Mouse (Mus musculus) bone marrow, adult 2 months (tissue): ENCODE measurements at regions not wholly inside any gene's neighbourhood (a gene's known extent, or its start where the extent isn't known, plus 50 kb on each side); places are given as distances from the start of the nearest gene placed in this dataset.

Experiments
- H3K27ac ChIP-seq: fragments of 200-500 bp; 2 replicates; pipeline ENCODE4 v1.5.1; 2012; ENCODE audit warnings: low read depth, mild to moderate bottlenecking, control low read depth, inconsistent platforms, low read length; ENCODE audit not compliant: control insufficient read depth, poor library complexity, insufficient read depth
- H3K4me1 ChIP-seq: fragments of 200-500 bp; 2 replicates; pipeline ENCODE4 v1.6.1; 2011; ENCODE audit warnings: low read length; ENCODE audit not compliant: control insufficient read depth, insufficient read depth
- H3K4me3 ChIP-seq: fragments of 200-500 bp; replicated peaks from 2 replicates; pipeline ENCODE3; 2011; ENCODE audit warnings: mild to moderate bottlenecking, low read depth, low read length, control low read depth; ENCODE audit not compliant: control insufficient read depth
- CTCF ChIP-seq: fragments of 200-500 bp; IDR thresholded peaks from 2 replicates; pipeline ENCODE4 v1.5.1; 2011; ENCODE audit warnings: low read length, control low read depth; ENCODE audit not compliant: control insufficient read depth, insufficient read depth
- POLR2A ChIP-seq: fragments of 200-500 bp; IDR thresholded peaks from 2 replicates; pipeline ENCODE4 v1.6.1; 2011; ENCODE audit warnings: low read depth, mild to moderate bottlenecking, control low read depth, low read length, borderline replicate concordance; ENCODE audit not compliant: control insufficient read depth
- WGBS: fragments of 180-500 bp; shearing (Covaris S2); methylation state at CpG from one replicate; pipeline ENCODE4 v1.1.7; 2018; 5-methylcytosine and 5-hydroxymethylcytosine counted together

DNA sequence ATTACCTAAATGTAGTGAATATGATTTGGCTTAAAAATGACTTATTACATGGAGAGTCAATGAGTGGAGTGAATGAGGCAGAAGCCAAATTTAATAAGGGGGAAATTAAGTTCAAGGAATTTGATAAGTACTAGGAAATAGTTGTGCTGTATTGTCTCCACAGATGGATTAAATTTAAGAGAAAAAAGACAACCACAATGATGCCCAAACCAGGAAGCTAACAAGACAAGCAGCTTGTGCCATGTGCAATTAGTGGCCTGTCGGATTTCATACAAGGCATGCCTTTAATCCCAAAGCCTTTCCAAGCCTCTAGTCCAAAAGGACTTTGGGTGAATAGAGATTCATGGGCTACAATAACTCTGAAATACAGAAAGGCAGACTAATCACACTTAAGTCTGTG, 883.3 kb downstream of the Adgrl2 start:
- 69% methylated on average over 1 of the region's 1 CpGs for WGBS
- TF ChIP-seq CTCF (no peak), POLR2A (no peak)
- no peak overlapping the region for H3K27ac ChIP-seq
- H3K4me1 ChIP-seq = no peaks in the 10 kb centered on the region
- H3K4me3 ChIP-seq = no peak overlapping the region

DNA sequence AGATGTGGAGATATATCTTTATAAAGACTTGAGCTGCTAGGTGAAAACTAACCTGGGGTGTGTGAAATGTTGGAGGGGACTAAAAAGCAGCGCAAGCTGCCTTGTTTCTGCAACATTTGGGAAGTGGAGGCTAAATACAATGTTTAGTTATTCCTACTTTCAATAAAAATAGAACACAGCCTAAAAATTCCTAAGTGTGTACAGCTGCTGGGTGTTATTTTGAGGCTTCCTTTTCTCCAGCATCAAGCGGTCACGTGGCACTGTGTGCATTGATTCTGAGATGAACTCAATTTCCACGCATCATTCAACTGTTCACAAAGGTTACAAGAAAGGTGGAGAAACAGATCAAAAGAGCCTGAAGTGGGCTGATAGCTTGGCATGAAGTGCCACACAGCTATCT, 896.4 kb downstream of the Adgrl2 start:
- TF ChIP-seq POLR2A = no peak
- no peak for TF ChIP-seq CTCF
- Histone ChIP-seq H3K27ac (no peak overlapping the region), H3K4me3 (no peak overlapping the region), H3K4me1 (no peaks in the 10 kb centered on the region)
- 81% methylated on average over 4 of the region's 4 CpGs for WGBS

DNA sequence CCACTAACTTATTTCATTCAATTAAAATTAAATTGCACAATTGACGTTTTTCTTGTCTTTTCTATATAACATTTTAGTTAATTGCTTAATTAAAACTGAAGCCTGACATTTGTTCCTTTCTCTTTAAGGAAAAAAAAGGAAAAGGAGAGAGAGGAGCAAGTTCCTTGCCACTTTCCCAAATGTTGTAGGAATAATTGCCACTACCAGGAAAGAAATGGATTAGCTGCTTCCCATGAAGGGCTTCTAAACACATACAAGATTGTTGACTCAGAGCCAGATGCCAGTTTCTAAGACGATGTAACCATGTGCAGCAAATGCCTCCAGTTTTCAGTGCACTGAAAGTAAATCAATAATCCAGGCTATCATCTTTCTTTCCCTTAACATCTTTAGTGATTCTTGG, 914.5 kb downstream of the Adgrl2 start:
- H3K4me3 ChIP-seq = no peak overlapping the region
- TF ChIP-seq POLR2A = no peak
- TF ChIP-seq CTCF = no peak
- WGBS = 80% methylated on average over 2 of the region's 2 CpGs
- H3K27ac ChIP-seq = no peak overlapping the region
- no peaks in the 10 kb centered on the region for H3K4me1 ChIP-seq

DNA sequence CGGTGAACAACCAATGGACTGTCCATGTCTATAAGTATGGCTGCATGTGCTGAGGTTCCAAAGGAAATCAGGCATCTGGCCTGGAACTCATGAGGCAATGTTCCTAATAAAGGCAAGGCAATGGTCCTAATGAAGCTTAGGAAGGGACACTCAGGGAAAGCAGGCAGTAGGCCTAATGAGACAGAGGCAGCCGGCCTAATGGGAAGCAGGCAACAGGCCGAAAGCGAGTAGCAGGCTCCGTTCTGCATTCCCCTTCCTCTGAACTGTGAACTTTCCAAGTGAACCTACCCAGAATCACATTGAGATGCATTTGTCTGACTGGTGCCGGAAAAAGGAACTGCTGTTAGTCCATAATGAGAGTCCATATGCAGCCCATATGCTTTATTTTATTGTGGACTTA, 923.7 kb downstream of the Adgrl2 start:
- TF ChIP-seq CTCF (no peak), POLR2A (no peak)

DNA sequence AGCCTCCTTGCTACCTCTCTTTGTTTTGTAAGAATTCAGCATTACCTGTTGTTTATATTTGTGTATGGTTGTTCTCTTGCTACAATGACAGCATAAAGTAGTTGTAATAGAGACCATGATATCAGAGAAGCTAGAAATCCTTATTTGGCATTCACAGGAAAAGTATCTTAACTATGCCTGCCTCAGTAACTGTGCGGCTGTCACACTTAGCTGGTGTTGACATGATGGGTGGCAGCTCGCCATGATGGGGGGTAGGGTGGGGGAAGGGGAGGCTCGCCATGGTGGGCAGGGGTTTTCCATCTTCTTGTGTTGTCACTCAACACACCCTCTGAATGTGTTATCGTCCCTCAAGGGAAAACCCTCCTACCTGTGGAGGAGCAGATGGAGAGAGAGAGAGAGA, 934.3 kb downstream of the Adgrl2 start:
- no peak overlapping the region for H3K27ac ChIP-seq
- TF ChIP-seq POLR2A (no peak), CTCF (no peak)
- WGBS = 84% methylated on average over 4 of the region's 4 CpGs
- H3K4me1 ChIP-seq = no peaks in the 10 kb centered on the region
- no peak overlapping the region for H3K4me3 ChIP-seq

More for the DNA sequence above, 923.7 kb downstream of the Adgrl2 start:
- H3K4me1 ChIP-seq = no peaks in the 10 kb centered on the region
- WGBS = 86% methylated on average over 6 of the region's 6 CpGs
- no peak overlapping the region for H3K27ac ChIP-seq
- H3K4me3 ChIP-seq = no peak overlapping the region

DNA sequence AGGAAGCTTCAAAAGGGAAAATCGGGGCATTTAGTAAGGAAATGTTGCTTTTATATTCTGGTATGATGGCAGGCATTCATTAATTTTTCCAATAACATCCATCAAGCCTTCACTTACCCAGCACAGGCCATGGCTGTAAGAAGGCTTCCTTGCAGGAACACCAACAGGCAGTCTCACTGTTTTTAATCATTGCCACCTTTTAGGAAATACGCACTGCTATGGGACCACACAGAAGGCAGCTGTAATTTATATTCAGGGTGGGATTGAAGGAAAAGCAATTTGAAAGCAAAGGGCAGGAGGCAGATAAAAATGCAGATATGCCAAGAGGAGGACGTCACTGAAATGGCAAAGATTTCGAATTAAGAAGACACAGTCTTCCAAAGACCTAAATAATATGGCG, 937.8 kb downstream of the Adgrl2 start:
- Histone ChIP-seq H3K4me1 (no peaks in the 10 kb centered on the region), H3K4me3 (no peak overlapping the region), H3K27ac (no peak overlapping the region)
- TF ChIP-seq POLR2A = no peak
- TF ChIP-seq CTCF = no peak
- WGBS = 77% methylated on average over 5 of the region's 5 CpGs

DNA sequence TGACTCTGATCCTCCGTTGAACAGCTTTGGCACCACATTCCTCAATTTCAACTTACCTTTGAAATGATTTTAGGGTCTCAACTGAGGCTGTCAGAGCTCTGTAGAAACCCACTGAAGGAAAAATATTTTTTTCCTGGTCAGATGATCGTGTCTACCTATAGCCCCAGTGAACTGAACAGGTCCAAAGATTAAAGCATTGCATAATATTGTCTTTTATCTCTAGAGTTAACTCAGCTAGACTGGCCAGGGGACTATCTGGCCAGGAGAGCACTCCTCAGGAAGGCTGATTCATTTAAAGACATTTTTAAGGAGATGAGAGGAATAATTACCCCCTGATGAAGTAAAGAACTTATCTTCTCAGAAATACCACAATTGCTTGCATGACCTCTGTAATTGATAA, 942.1 kb downstream of the Adgrl2 start:
- Histone ChIP-seq H3K4me3 (no peak overlapping the region), H3K27ac (no peak overlapping the region), H3K4me1 (no peaks in the 10 kb centered on the region)
- TF ChIP-seq POLR2A = no peak
- no peak for TF ChIP-seq CTCF
- 65% methylated on average over 2 of the region's 2 CpGs for WGBS

DNA sequence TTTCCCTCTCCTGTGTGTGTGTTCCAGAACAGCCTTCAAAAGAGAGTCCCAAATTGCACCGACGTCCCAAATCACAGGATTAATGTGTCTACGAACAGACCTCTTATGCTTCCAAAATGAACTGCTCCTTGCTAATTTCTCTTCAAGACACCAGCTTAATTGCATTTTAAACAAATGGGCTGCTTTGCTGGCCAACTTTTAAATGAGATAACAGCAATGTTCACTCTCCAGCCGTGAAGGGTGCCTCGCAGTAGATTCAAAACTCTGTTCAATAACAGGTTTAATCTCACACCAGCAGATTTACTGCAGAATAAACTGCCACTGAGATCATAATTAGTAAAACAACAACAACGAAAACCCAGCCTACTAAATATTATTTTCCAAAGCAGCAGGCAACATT, 957.8 kb downstream of the Adgrl2 start:
- no peak overlapping the region for H3K4me3 ChIP-seq
- no peaks in the 10 kb centered on the region for H3K4me1 ChIP-seq
- no peak overlapping the region for H3K27ac ChIP-seq
- no peak for TF ChIP-seq CTCF
- TF ChIP-seq POLR2A = no peak
- 84% methylated on average over 6 of the region's 6 CpGs for WGBS

DNA sequence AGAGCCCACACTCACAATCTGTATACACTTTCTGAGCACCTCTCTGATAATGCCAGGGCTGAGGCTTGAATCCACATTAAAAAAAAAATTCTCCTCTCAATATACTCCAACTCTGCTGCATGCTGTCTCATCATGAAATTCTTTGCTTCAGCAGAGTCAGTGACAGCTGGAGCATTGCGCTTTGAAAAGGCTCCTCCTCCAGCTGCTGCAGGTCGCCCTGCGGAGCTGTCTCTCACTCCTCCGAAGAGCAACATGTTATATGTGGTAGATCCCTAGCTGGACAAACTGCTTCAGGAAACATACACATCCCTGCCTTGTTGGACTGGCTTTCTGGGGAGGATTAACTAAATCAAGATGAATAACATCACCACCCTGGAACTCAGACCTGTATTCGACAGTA, 984.5 kb downstream of the Adgrl2 start:
- TF ChIP-seq CTCF (no peak), POLR2A (no peak)
- WGBS = 82% methylated on average over 5 of the region's 5 CpGs
- Histone ChIP-seq H3K4me1 (no peaks in the 10 kb centered on the region), H3K27ac (no peak overlapping the region), H3K4me3 (no peak overlapping the region)

DNA sequence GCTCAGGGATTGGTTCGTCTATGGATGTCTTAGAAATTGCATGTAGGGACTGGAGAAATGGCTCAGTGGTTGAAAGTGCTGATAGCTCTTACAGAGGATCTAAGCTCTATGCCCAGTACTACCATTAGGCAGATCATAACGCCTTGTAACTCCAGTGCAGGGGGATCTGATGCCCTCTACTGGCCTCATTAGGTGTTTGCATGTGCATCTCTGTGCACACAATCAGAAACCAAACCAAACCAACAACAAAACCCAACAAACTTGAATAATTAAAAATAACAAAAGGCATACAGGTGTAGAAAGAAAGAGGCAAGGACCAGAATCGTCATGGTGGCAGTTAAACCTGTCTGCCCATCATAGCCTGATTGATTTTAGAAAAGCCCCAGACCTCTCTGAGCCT, 986.3 kb downstream of the Adgrl2 start:
- WGBS = 46% methylated on average over 3 of the region's 3 CpGs
- no peak overlapping the region for H3K27ac ChIP-seq

More for the DNA sequence above, 986.3 kb downstream of the Adgrl2 start:
- H3K4me3 ChIP-seq = no peak overlapping the region
- TF ChIP-seq CTCF = no peak
- TF ChIP-seq POLR2A = no peak
- H3K4me1 ChIP-seq = no peaks in the 10 kb centered on the region
